Mouse (Mus musculus) C2C12 (cell line): Measurements from ENCODE around the gene Atp8a2.

Experiments
- CEBPB ChIP-seq: IDR thresholded peaks from one replicate; pipeline ENCODE4 v1.6.1; 2011; ENCODE audit warnings: low read depth, mild to moderate bottlenecking, control low read depth, moderate library complexity
- CTCF ChIP-seq: IDR thresholded peaks from one replicate; pipeline ENCODE4 v1.5.1; 2011; ENCODE audit not compliant: control insufficient read depth, insufficient read depth, insufficient read length
- FOSL1 ChIP-seq: IDR thresholded peaks from one replicate; pipeline ENCODE4 v1.8.0; 2011; ENCODE audit warnings: mild to moderate bottlenecking, low read length; ENCODE audit not compliant: poor library complexity, insufficient read depth, severe bottlenecking
- MAX ChIP-seq: IDR thresholded peaks from one replicate; pipeline ENCODE4 v1.6.1; 2011; ENCODE audit warnings: mild to moderate bottlenecking, control low read depth
- MYOG ChIP-seq: IDR thresholded peaks from one replicate; pipeline ENCODE4 v1.6.1; 2011; ENCODE audit not compliant: control insufficient read depth, insufficient read length; ENCODE audit errors: extremely low read depth
- USF1 ChIP-seq: IDR thresholded peaks from one replicate; pipeline ENCODE4 v1.6.1; 2011; ENCODE audit warnings: low read depth, mild to moderate bottlenecking, control low read depth, moderate library complexity

DNA sequence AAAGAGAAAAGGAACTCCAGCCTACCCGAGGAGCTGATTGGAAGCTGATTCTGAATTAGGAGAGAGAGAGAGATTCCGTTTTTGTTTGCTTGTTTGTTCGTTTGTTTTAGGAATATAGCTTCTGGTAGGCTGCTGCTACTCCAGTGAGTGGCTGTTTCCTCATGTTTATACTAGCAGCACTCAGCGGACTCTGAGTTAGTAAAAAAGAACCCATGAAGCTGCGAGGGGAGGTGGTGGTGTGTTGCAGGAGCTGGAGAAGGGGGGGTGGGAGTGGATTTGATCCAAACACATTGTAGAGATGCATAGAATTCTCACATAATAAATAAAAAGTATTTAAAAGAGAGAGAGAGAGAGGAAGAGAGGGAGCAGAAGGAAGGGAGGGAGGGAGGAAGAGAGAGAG, 367.4 kb downstream of the Atp8a2 start:
- TF ChIP-seq CTCF (no peak), MYOG (no peak), MAX (no peak), USF1 (no peak), FOSL1 (no peak), CEBPB (no peak)
